Mouse (Mus musculus): ENCODE measurements around the gene Kcnk2. TPM values are rescaled to one million over a fixed set of nuclear protein-coding genes. Genes with fewer than 3 reads are reported as not detected.

Kcnk2 gene
- polyA plus RNA-seq, 1 experiment from 2014 or later, result not detected

DNA sequence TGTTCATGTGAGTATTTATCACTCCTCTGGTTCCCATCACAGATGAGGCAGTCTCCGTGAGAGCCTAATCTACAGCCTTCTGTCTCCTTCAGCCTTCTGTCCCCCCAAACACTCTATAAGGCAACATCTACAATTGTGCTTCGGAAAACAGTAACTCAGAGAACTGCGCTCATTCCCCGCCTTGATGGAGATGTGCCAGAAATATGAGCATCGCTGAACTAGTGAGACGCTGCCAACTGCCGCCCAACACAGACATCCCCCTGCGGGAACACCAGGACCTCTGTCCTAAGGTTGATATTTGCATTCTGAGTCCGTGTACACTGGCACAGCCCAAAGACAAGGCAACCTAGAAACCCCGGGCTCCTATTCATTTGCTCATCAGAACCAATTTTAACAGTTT, 183.0 kb downstream of the Kcnk2 start:
- in situ Hi-C loops (cut with MboI; ENCODE audit: low pct_unique_long_range_greater_than_20kb), result no loop called here
- CTCF ChIA-PET, result no interaction called here
- ATAC-seq (no peak), DNase-seq (ENCODE audit: low read depth, low spot score) (no peak)
- no peak for TF ChIP-seq CTCF (IDR thresholded peaks at IDR 0.05)
- POLR2A ChIA-PET, result no interaction called here
- H3K27me3 ChIP-seq, result no peaks in the 10 kb centered on the region

DNA sequence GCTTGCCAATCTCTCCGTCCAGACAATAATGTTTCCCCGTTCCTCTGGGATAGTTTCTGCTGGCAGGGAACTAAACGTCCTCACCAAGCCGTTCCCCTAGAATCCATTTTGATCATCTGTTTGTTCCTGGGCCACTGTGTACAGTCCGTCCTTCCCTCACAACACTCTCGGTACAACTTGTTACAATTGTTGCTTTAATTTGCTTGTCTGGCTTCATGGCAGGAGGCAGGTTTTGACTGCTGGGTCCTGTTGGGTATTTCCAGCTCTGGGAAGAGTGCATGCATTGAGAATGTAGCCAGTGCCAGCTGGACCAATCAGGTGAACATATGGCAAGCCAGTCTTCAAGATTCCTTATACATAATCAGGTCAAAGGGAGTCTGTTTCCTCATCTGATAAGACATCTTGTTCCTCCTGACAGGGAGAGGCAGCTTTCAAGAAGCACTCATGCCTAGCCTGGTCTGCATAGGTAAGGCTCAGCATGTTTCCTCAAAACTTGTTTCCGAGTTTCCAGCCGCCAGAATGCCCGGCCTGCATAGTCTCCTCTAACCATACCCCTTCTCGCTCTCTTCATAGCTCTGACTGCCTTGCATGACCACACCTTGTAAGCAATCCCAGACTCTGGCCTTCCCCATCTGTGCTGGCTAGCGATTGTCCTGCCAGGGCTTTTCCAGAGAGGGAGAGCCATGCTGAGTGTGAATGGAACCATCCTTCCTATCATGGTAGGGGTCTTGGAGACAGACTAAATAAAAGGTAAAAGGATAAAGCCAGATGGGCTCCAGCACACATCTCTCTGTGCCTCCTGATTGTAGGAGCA, 184.1 kb downstream of the Kcnk2 start:
- H3K27me3 ChIP-seq, result no peaks in the 10 kb centered on the region
- ATAC-seq, result no peak
- no peak for TF ChIP-seq CTCF (IDR thresholded peaks at IDR 0.05)
- in situ Hi-C loops (cut with MboI; ENCODE audit: low pct_unique_long_range_greater_than_20kb), result no loop called here
- POLR2A ChIA-PET, result no interaction called here
- DNase-seq (ENCODE audit: low read depth, low spot score), result no peak
- CTCF ChIA-PET, result no interaction called here

DNA sequence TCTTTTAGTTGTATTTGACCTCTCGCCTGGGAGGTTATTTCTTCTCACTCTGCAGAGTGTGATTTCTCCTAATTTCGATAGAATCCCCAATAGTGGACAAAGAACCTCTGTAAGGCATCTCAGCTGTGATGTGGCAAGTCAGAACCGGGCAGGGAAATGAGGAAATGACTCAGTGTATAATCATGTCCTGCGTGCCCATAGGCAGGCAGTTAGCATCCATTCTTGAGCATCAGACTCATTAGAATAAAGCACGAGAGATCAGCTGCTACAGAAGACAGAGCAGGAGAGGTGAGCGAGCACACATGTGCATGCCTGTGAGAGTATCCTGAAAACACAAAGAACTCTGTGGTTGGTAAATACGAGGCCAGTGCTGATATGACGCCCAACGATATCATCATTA, 186.9 kb downstream of the Kcnk2 start:
- ChIA-PET CTCF (no interaction called here), POLR2A (no interaction called here)
- ATAC-seq (peak; percentile 71), DNase-seq (ENCODE audit: low read depth, low spot score) (peak; percentile 3)
- no peak for TF ChIP-seq CTCF (IDR thresholded peaks at IDR 0.05)
- H3K27me3 ChIP-seq, result no peaks in the 10 kb centered on the region
- in situ Hi-C loops (cut with MboI; ENCODE audit: low pct_unique_long_range_greater_than_20kb), result no loop called here

DNA sequence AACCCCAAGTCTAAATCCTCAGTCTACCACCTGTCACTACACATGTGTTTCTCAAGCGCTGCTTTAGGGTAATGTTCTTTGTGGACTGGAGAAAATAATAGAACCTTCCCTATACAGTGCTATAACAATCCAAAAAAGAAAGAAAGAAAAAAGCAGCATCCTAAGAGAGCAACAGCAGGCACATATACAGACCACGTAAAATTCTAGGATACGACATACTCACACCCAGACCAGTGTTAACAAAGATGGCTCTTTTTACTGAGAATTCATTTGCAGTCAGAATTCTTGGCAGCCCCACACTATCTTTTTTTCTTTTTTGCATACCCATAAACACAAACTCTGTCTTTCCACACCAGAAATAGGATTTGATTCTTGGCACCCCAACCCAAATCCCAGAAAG, 187.6 kb downstream of the Kcnk2 start:
- H3K27me3 ChIP-seq, result no peaks in the 10 kb centered on the region
- no peak for ATAC-seq
- no peak for TF ChIP-seq CTCF (IDR thresholded peaks at IDR 0.05)
- CTCF ChIA-PET, result no interaction called here
- in situ Hi-C loops (cut with MboI; ENCODE audit: low pct_unique_long_range_greater_than_20kb), result no loop called here
- no peak for DNase-seq (ENCODE audit: low read depth, low spot score)
- POLR2A ChIA-PET, result no interaction called here

DNA sequence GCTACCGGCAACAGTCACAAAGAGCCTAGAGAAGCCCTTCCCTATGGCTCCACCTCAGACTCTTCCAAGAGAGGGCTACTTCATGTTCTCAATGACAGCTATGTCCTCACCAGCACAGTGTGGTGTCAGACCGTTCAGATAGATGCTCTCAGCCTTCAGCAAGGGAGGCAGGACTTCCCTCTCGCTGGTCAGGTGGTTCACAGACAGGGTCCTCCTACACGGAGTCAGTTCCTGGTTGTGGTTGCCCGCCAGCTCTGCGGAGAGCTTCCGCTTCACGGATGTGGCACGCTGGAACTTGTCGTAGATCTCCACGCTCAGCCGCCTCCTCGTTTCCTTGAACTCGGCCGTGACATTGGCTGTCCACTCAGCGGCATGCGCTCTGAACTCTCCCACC, 192.4 kb downstream of the Kcnk2 start:
- H3K27me3 ChIP-seq, result no peaks in the 10 kb centered on the region
- in situ Hi-C loops (cut with MboI; ENCODE audit: low pct_unique_long_range_greater_than_20kb), result no loop called here
- ChIA-PET CTCF (no interaction called here), POLR2A (no interaction called here)
- TF ChIP-seq CTCF (IDR thresholded peaks at IDR 0.05), result no peak
- no peak for ATAC-seq
- no peak for DNase-seq (ENCODE audit: low read depth, low spot score)

DNA sequence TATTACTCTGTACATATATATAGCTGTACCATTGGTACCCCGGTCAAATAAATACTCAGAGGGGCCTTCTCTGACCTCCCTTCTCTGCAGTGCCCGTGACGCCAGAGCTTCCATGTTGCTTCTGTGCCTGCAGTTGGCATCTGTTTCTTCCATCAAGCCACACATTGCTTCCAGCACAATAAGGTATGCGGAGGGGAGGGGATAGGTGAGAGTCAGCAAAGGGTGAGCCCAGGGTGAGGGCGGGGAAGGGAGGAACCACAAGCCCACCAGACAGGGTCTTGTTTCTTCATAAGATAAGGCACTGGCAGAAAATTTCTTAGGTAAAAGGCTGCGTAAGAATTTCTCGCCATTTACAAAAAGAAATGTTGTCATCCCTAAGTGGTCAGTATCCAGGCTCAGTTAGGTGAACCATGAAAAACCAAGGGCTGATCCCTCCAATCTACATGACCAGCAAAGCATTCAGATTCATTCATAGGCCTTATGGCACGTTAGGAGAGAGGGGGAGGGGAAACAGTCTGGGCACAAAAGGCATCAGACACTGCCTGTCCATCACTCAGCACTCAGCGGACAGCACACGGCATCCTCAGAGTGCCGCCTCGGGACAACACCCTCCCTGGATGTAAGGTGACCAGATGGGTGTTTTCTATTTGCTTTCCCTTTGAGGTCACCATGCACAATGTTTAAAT, 192.9 kb downstream of the Kcnk2 start:
- no peak for TF ChIP-seq CTCF (IDR thresholded peaks at IDR 0.05)
- ChIA-PET POLR2A (no interaction called here), CTCF (no interaction called here)
- in situ Hi-C loops (cut with MboI; ENCODE audit: low pct_unique_long_range_greater_than_20kb), result no loop called here
- DNase-seq (ENCODE audit: low read depth, low spot score) (no peak), ATAC-seq (no peak)
- H3K27me3 ChIP-seq, result no peaks in the 10 kb centered on the region

DNA sequence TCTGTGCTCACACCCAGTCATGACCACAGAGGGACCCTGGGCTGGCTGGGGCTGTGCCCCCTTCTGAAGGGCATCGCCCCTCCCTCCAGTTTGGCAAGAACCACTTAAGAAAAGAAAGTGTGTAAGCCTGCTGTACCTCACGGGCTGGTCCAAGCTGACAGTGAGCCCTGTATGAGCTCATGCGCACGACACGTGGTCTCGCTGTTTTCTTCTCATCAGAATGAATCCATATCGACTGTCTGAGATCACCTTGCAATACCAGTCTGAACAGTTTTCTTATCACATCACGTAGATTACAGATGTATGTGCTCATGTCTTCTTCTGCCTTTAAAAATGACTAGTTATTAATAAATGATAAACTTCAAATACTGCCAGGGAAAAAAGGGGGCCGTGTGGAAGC, 193.5 kb downstream of the Kcnk2 start:
- ChIA-PET POLR2A (no interaction called here), CTCF (no interaction called here)
- in situ Hi-C loops (cut with MboI; ENCODE audit: low pct_unique_long_range_greater_than_20kb), result no loop called here
- ATAC-seq (no peak), DNase-seq (ENCODE audit: low read depth, low spot score) (no peak)
- no peaks in the 10 kb centered on the region for H3K27me3 ChIP-seq
- TF ChIP-seq CTCF (IDR thresholded peaks at IDR 0.05), result no peak

DNA sequence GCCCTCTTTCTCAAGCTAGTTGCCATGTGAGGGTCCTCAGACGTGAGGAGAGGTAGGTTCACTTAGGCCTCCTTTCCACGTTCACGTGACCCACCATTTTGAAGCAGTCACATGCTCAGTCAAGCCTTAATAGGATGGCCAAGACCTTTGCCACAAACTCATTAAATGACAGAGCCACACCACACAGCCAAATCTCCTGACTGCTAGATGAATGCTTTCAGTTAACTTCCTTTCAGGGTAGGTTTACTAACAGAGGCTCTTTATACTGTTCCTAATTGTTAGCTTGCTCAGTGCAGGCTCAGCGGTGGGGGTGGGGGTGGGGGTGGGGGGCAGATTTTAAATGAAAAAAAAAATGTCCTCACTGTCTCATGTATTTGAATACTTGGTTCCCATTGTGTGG, 206.3 kb downstream of the Kcnk2 start:
- in situ Hi-C loops (cut with MboI; ENCODE audit: low pct_unique_long_range_greater_than_20kb), result no loop called here
- POLR2A ChIA-PET, result no interaction called here

DNA sequence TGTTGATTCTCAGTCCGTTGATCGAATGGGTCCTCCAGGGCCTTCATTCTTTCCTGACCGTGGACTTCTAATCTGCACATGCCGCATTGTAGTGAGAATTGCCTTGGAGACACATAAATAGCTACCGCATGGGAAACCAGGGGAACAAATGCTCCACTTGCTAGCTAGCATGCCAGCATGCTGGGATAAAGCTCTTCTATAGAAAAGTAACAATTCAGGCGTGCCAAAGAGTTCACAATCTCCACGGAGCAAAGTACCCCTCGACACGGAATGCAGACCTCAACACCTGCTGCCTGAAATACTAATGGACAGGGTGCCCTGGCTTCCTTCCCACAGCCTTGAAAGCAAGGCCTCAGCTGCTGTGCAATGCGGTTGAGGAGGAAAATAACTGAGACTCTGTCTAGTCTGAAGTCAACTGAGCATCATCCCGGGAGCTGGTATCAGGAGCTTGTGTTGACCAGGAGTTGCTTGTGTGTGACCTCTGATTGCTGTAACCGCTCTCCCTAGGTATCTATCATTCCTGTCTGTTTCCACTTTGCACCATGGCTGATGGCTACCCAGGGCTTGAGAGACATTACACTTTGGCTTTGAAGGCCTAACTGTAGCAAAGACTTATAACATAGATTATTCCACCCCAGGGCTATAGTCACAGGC, 214.2 kb downstream of the Kcnk2 start:
- DNase-seq (ENCODE audit: low read depth, low spot score) (no peak), ATAC-seq (no peak)
- ChIA-PET POLR2A (no interaction called here), CTCF (no interaction called here)
- in situ Hi-C loops (cut with MboI; ENCODE audit: low pct_unique_long_range_greater_than_20kb), result no loop called here
- TF ChIP-seq CTCF (IDR thresholded peaks at IDR 0.05), result no peak
- no peaks in the 10 kb centered on the region for H3K27me3 ChIP-seq

More for the DNA sequence above, 206.3 kb downstream of the Kcnk2 start:
- no peaks in the 10 kb centered on the region for H3K27me3 ChIP-seq
- TF ChIP-seq CTCF (IDR thresholded peaks at IDR 0.05), result no peak
- CTCF ChIA-PET, result no interaction called here
- no peak for DNase-seq (ENCODE audit: low read depth, low spot score)
- no peak for ATAC-seq

DNA sequence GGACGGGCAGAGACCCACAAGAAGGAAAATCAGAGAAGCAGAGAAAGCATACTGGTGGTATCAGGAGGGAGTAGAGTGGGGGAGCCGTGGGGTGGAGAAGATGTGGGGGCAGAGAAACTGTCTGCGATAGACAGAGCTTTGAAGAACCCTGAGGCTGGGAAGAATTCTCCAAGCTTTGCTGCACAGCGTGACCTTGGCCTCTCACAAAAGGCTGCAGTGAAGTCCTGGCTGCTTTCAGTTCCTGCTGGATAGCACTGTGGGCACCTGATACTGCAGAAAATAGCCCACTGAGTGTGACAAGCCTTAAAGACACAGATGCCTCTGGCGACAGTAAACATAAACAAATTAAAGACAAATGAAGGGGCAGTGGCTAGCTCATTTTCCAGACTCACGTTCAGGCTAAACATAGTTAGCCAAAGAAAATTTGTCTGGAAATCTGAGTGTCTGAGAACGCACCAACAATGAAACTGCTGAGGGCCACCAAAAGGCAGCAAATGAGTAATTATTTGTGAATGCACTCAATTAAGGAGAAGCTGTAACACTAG, 216.8 kb downstream of the Kcnk2 start:
- POLR2A ChIA-PET, result no interaction called here
- in situ Hi-C loops (cut with MboI; ENCODE audit: low pct_unique_long_range_greater_than_20kb), result no loop called here
- no peak for DNase-seq (ENCODE audit: low read depth, low spot score)
- no peak for ATAC-seq
- no peak for TF ChIP-seq CTCF (IDR thresholded peaks at IDR 0.05)
- CTCF ChIA-PET, result interaction anchor here (2.4 kb wide), 1 partner anchor 10 kb away, joined by 4 read pairs; no protein-coding TSS in a partner anchor
- no peaks in the 10 kb centered on the region for H3K27me3 ChIP-seq

DNA sequence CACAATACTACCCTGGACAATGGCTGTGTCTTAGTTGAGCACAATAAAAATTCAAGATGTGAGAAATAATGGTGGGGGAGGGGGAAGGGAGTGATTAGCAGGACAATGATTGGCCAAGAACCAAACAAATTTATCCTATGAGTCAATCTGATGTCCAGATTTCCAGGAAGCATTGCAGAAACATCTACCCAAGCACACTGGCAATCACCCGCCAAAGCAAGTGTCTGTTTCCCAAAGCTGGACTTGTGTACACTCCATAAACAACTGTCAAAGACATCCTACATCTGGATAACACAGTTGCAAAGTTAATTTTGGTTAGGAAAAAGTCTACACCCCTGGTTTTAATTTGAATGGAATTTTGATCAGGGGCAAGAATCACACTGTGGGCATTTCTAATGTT, 224.3 kb downstream of the Kcnk2 start:
- DNase-seq (ENCODE audit: low read depth, low spot score) (no peak), ATAC-seq (no peak)
- ChIA-PET CTCF (no interaction called here), POLR2A (no interaction called here)
- H3K27me3 ChIP-seq, result peaks cover 17% of the 10 kb centered on the region
- no peak for TF ChIP-seq CTCF (IDR thresholded peaks at IDR 0.05)
- in situ Hi-C loops (cut with MboI; ENCODE audit: low pct_unique_long_range_greater_than_20kb), result no loop called here

Data from Patski (cell line).